Mouse (Mus musculus) frontal cortex, adult (tissue): Measurements from ENCODE around the gene Hist1h2ab.
A peak's percentile ranks its signal among the peaks of the same experiment; 100 is the strongest.
"Not testable (repeated sequence)": the region's sequence is repeated elsewhere in the genome, so short reads cannot be mapped to it uniquely, and the experiment has no call there.

ENCODE experiments used
- ATAC-seq: cut with Nextera tagmentation; 2 replicates; pipeline ENCODE4 v1.9.2; 2017; ENCODE audit warnings: mild to moderate bottlenecking, moderate library complexity, mixed read lengths; ENCODE audit not compliant: low TSS enrichment

The Hist1h2ab gene

GRCm38 (mm10) chr13:23750839-23751477, at the start of gene Hist1h2ab:
Gene Hist1h2ab, plus strand, starts transcription at chr13:23751126.
- ATAC-seq, result peak; percentile 73

GRCm38 (mm10) chr13:23702220-23702619, 48.7 kb upstream of the Hist1h2ab start:
- no peak for ATAC-seq

DNA sequence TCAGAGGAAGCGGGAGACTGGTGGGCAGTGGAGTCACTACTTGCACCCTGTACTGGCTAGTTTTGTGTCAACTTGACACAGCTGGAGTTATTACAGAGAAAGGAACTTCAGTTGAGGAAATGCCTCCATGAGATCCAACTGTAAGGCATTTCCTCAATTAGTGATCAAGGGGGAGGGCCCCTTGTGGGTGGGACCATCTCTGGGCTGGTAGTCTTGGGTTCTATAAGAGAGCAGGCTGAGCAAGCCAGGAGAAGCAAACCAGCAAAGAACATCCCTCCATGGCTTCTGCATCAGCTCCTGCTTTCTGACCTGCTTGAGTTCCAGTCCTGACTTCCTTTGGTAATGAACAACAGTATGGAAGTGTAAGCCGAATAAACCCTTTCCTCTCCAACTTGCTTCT, 48.1 kb upstream of the Hist1h2ab start:
- not testable (repeated sequence) for ATAC-seq

GRCm38 (mm10) chr13:23705751-23706356, 45.1 kb upstream of the Hist1h2ab start:
- no peak for ATAC-seq

DNA sequence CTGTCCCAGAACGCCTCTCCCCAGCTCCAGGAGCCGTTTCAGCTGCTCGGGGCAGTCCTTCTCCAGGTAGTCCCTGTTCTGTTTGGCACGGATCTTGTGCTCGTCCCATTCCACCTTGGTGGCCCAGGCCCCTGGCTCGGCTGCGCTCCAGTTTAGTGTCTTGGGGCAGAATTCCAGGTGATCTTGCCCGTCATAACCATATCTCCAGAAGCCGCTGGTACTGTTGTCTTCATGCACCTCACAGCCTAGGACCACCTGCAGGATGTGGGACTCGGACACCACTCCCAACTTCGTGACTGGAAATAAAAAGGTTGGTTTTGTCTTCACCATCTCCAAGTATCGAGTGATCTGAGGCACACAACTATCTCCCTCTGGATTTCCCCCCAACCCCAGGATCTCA, 44.2 kb upstream of the Hist1h2ab start:
- ATAC-seq, result no peak

- ATAC-seq, result no peak
Measured at GRCm38 (mm10) chr13:23708041-23708440, 42.9 kb upstream of the Hist1h2ab start.

DNA sequence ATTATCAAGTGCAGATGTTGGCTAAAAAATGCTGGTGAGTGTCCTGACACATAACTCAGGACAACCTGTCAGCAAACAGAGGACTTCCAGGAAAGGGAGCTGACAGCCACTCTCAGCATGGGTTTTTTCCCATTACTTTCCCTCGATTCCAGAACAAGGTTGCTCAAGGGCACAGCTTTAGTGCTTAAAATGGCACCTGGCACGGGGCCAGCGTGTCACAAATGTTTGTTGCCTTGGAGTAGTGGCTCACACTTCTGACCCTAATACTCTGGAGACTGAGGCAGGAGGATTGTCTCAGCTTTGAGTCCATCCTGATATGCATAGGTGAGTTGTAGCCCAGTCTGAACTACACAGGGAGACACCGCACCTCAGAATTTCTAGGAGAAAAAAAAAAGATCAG, 42.3 kb upstream of the Hist1h2ab start:
- ATAC-seq, result no peak

GRCm38 (mm10) chr13:23709714-23710373, 41.1 kb upstream of the Hist1h2ab start:
- ATAC-seq, result no peak; the same call in 1 of the 2 replicates

DNA sequence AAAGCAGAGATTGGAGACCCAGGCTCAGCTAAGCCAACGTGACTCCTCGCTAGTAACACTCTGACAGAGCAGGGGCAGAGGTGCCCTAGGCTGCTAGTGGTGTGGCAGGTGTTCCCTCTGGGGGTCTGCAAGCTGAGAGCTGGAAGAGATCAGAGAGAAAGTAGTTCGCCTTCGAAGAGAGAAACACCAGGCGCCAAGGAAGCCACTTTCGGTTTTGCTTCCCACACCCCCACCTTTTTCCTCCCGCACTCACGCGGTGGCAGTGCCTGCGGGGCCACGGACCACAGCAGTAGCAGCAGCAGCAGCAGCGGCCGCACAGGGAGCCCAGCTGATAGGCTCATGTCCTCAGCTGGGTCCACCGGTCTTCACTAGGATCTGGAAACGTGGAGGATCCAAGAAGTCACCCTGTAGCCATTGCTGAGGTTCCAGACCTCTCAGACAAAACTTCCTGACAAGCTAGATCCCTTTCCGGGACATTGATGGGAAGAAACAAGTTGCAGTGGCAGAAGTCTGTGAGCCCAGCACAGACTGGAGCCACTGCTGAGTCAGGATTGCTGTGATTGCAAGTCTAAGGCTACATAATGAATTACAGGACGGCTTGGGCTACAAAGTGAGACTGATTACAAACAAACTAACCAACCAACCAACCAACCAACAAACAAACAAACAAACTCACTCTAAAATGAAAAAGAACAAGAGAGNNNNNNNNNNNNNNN, 40.4 kb upstream of the Hist1h2ab start, which contains the start of gene Hfe:
Gene Hfe (minus strand): TSS at position 481 of the 716 bp plus-strand sequence.
- ATAC-seq, result peak; percentile 98

DNA sequence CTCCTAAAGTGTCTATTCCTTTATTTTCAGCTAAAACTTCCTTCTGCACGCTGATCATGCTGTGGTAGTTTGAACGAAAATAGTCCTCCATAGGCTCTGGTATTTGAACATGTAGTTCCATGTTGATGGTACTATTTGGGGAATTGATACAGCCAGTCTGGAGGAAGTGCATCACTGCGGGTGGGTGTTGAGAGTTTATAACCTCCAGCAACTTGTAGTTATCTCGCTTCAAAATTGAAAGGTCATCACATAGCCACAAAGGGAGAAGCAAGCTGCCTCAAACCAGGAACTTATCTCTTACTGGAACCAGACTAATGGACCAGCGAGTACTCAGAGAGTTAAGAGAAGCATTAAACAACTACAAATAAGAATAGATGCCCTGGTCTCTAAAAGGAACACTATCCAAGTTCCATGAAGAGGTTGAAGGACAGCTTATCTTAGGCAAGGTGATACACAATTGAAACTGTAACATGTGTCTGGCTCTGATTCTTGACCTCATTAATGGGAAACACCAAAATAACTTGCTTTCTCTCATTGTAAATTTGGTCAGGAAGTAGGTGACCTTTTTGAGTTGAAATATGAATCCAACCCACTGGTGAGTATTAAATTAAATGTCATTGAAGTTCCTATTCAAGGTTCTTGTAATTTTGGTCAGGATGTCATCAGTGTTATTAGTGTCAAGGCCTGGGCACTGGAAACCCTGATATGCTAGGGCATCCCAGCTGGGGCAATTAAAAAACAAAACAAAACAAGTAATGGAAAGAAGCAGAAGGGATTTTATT, 34.5 kb upstream of the Hist1h2ab start:
- ATAC-seq, result no peak

- no peak for ATAC-seq
Measured at GRCm38 (mm10) chr13:23717176-23717575, 33.8 kb upstream of the Hist1h2ab start.

DNA sequence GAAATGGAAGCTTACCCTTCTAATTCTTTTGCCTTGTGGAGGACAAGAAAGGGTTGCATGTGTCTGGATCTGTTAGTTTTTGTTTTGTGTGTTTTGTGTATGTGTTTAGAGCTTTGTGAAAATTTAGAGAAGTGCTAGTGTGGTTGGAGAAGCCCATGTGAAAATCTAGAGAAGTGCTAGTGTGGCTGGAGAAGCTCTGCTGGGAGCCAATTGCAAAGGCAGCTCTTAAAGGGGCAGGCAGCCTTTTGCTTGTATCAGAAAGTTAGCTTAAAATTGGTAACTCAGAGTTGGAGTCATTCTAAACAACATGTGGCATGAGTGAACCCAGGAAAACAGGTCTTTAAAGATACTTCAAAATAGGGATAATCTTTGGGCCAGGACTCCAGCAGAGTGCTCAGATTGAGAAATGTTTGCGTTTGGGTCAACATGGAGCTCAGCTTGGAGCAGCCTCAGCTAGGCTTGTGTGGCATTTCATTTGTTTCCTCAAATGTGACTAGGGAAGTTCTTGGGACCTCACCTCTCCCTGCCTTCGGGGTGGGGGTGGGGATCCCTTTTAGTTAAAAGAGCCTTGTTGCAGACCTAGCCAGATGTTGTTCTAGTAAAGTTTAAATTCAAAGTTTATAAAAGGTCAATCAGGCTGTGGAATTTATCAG, 33.2 kb upstream of the Hist1h2ab start:
- not testable (repeated sequence) for ATAC-seq

GRCm38 (mm10) chr13:23724239-23724638, 26.7 kb upstream of the Hist1h2ab start:
- ATAC-seq, result no peak

- no peak for ATAC-seq
Measured at GRCm38 (mm10) chr13:23725213-23725612, 25.7 kb upstream of the Hist1h2ab start.

- no peak for ATAC-seq
Measured at GRCm38 (mm10) chr13:23728472-23729191, 22.3 kb upstream of the Hist1h2ab start.

DNA sequence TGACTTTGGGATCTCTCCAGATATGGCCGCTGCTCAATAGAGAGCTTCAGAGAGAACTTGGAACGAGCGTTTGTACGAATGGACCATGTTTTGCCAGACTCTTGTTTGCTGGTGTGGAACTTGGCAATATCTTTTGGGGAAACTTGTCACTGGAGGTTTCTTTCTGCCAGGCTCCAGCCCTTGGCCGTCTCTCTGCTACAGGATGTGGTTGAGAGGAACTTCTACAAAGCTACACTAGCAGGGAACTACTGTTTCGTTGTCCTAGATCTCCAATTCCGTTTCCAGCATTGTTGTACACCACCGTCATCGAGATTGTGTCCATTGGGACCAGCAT, 21.8 kb upstream of the Hist1h2ab start:
- no peak for ATAC-seq

DNA sequence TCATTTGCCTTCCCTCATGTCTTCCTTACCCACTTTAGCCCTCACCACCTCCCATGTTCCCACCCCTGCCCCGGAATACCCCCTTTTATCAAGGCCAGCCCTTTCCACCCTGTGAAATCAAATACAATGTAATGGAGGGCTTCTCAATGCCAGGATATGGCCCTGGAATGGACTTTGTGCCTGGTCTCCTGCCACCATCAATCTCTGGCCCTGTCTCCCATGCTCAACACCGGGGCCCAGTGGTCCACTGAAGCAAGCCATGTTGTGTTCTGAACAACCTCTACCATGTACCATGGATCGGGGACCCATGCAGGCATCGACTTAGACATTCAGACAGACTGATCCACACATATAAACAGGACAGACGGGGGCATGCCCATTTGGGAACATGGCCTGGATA, 21.2 kb upstream of the Hist1h2ab start:
- no peak for ATAC-seq

- ATAC-seq, result no peak
Measured at GRCm38 (mm10) chr13:23730479-23730878, 20.4 kb upstream of the Hist1h2ab start.

DNA sequence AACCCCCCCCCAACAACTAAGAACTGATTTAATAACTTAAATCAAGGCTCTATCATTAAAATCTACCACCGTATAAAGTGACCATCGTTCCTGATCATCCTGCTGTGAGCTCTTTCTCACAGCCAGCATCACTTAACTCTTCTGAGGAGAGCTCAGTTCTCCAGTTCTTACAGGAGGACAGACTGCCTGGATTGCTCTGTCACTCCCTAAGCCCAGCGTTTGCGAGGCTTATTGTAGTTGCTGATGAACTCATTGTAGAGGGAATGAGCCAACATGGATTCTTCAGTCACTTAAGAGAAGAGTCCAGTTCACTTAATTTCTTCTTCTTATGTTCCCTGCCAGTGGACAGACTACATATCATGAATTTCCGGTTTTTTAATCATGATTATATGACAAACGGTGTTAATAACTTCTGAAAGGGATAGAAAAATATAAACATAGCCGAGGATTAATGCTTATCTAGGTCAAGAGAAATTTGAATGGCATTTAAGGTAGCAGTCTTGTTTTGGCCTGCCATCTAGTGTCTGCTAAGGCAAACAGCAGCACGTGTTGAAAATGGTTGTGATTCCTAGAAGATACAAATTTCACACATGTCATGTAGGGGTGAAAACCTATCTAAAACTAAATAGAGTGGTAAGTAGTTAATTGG, 18.6 kb upstream of the Hist1h2ab start:
- ATAC-seq, result peak; percentile 77

DNA sequence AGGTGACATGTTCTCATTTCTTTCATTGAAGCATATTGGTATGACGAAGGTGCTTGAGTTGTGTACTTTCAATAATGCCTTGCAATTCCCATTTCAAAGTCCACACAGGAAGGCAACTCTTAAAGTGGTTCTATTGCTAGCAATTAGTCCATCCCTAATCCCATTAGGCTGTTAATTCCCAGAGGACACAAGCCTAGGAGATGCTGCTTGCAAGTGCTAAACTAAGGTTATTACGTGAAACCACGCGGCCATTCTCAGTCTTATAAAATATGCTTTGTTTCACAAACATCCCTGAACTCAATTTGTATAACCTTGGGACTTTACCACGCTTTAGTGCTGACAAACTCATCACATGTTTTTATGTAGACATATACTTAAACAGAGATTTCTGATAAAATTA, 13.8 kb upstream of the Hist1h2ab start:
- no peak for ATAC-seq
